Mouse (Mus musculus) layer of hippocampus, postnatal 14 days (tissue): ENCODE results near the gene AC124108.1. TPM values are rescaled to one million over a fixed set of nuclear protein-coding genes. Genes with fewer than 3 reads are reported as not detected.
A peak's percentile ranks its signal among the peaks of the same experiment; 100 is the strongest.

Experiments used
- DNase-seq, 2 experiments: peaks; one replicate each; pipeline ENCODE4 v3.0.0; 2021 to 2022; ENCODE audit warnings: low spot score in 2 of 2, mixed read lengths in 1 of 2
- total RNA-seq, 2 experiments: library from RNA; stranded (reverse); gene quantifications; 2 replicates each; pipeline ENCODE4 v1.2.3; 2021

AC124108.1 gene
- total RNA-seq, 2 experiments from 2014 or later, result 0.91 to 0.97 TPM

GRCm38 (mm10) chr1:132164780-132165518 lies 26.3 kb upstream of the AC124108.1 start:
- no peak for DNase-seq

- DNase-seq, result no peak
Measured at GRCm38 (mm10) chr1:132165859-132166258, 25.4 kb upstream of the AC124108.1 start.

- DNase-seq, result peak in 1 of 2 experiments; percentile 52
Measured at GRCm38 (mm10) chr1:132168115-132168767, 23.0 kb upstream of the AC124108.1 start.

GRCm38 (mm10) chr1:132170698-132171097 lies 20.6 kb upstream of the AC124108.1 start:
- no peak for DNase-seq

- DNase-seq, result no peak
Measured at GRCm38 (mm10) chr1:132171619-132172018, 19.6 kb upstream of the AC124108.1 start.

GRCm38 (mm10) chr1:132186303-132186702 lies 5.0 kb upstream of the AC124108.1 start:
- no peak for DNase-seq

GRCm38 (mm10) chr1:132188442-132189066 lies 2.7 kb upstream of the AC124108.1 start:
- no peak for DNase-seq

- DNase-seq, result no peak
Measured at GRCm38 (mm10) chr1:132189231-132189630, 2.0 kb upstream of the AC124108.1 start.

- peak in 1 of 2 experiments; percentile 65 for DNase-seq
Measured at GRCm38 (mm10) chr1:132190040-132190513, 1.2 kb upstream of the AC124108.1 start.

GRCm38 (mm10) chr1:132190621-132191092 lies 600 bp upstream of the AC124108.1 start:
- DNase-seq, result no peak

- peak in 1 of 2 experiments; percentile 15 for DNase-seq
Measured at GRCm38 (mm10) chr1:132191786-132192680, 776 bp downstream of the AC124108.1 start.

GRCm38 (mm10) chr1:132193806-132194205 lies 2.5 kb downstream of the AC124108.1 start:
- DNase-seq, result no peak

- no peak for DNase-seq
Measured at GRCm38 (mm10) chr1:132194624-132195023, 3.4 kb downstream of the AC124108.1 start.

- no peak for DNase-seq
Measured at GRCm38 (mm10) chr1:132195100-132195499, 3.8 kb downstream of the AC124108.1 start.

GRCm38 (mm10) chr1:132195681-132196080 lies 4.4 kb downstream of the AC124108.1 start:
- DNase-seq, result no peak

- DNase-seq, result no peak
Measured at GRCm38 (mm10) chr1:132196337-132196736, 5.1 kb downstream of the AC124108.1 start.

- DNase-seq, result peak in 1 of 2 experiments; percentile 1
Measured at GRCm38 (mm10) chr1:132197666-132198065, 6.4 kb downstream of the AC124108.1 start.

- peak in 1 of 2 experiments; percentile 8 for DNase-seq
Measured at GRCm38 (mm10) chr1:132198401-132199071, 7.3 kb downstream of the AC124108.1 start.

GRCm38 (mm10) chr1:132199244-132199643 lies 8.0 kb downstream of the AC124108.1 start:
- DNase-seq, result no peak

- DNase-seq, result peak in 1 of 2 experiments; percentile 8
Measured at GRCm38 (mm10) chr1:132199934-132200333, 8.7 kb downstream of the AC124108.1 start.
